Mouse (Mus musculus) limb, embryonic 13.5 days (tissue): ENCODE results near the gene Fbxo22. TPM values are rescaled to one million over a fixed set of nuclear protein-coding genes. Genes with fewer than 3 reads are reported as not detected.
"Not testable (repeated sequence)": the region's sequence is repeated elsewhere in the genome, so short reads cannot be mapped to it uniquely, and the experiment has no call there.

ENCODE experiments used
- ATAC-seq: fragments of 200-750 bp; cut with Nextera tagmentation; 2 replicates; pipeline ENCODE4 v1.8.0; 2017; ENCODE audit warnings: low read depth, moderate number of reproducible peaks, moderate TSS enrichment; ENCODE audit not compliant: low FRiP score
- H3K27ac ChIP-seq: fragments of 300-500 bp; sonication (generic); 2 replicates; pipeline ENCODE4 v1.5.1; 2015; ENCODE audit warnings: inconsistent platforms, mild to moderate bottlenecking, moderate library complexity
- H3K27me3 ChIP-seq: fragments of 300-500 bp; sonication (generic); 2 replicates; pipeline ENCODE4 v1.6.1; 2015; ENCODE audit warnings: mild to moderate bottlenecking, inconsistent platforms
- H3K36me3 ChIP-seq: fragments of 300-500 bp; sonication (generic); 2 replicates; pipeline ENCODE4 v1.6.1; 2015; ENCODE audit warnings: inconsistent platforms, mild to moderate bottlenecking, moderate library complexity
- H3K4me1 ChIP-seq: fragments of 300-500 bp; sonication (generic); 2 replicates; pipeline ENCODE4 v1.6.1; 2015; ENCODE audit warnings: inconsistent platforms
- H3K4me2 ChIP-seq: fragments of 300-500 bp; sonication (generic); replicated peaks from 2 replicates; pipeline ENCODE4 v1.6.1; 2015; ENCODE audit warnings: inconsistent platforms, mild to moderate bottlenecking, moderate library complexity
- H3K4me3 ChIP-seq: fragments of 300-500 bp; sonication (generic); 2 replicates; pipeline ENCODE4 v1.5.1; 2015; ENCODE audit warnings: moderate library complexity, mild to moderate bottlenecking, inconsistent platforms
- H3K9ac ChIP-seq: fragments of 300-500 bp; sonication (generic); 2 replicates; pipeline ENCODE4 v1.6.1; 2015; ENCODE audit warnings: mild to moderate bottlenecking, inconsistent platforms
- H3K9me3 ChIP-seq: fragments of 300-500 bp; sonication (generic); 2 replicates; pipeline ENCODE4 v1.6.1; 2016; ENCODE audit warnings: inconsistent platforms
- WGBS: fragments of 180-500 bp; shearing (Covaris S2); methylation state at CpG from one replicate; pipeline ENCODE4 v1.1.7; 2015; 5-methylcytosine and 5-hydroxymethylcytosine counted together
- polyA plus RNA-seq: library from polyadenylated mRNA; unstranded; fragments of >200 nt; fragmentation: Nextera tagmentation; extraction: Ambion mirVana; gene quantifications from 2 replicates; pipeline ENCODE4 v1.2.1, GENCODE M21; 2015

Gene Fbxo22
- polyA plus RNA-seq, 1 experiment from 2014 or later = 63.6 TPM

GRCm38 (mm10) chr9:55216078-55216477 is 7.4 kb downstream of the Fbxo22 start:
- Histone ChIP-seq H3K4me3 (no peak overlapping the region), H3K4me2 (no peak overlapping the region), H3K9ac (no peak overlapping the region), H3K36me3 (peaks cover 85% of the 10 kb centered on the region), H3K27me3 (no peaks in the 10 kb centered on the region), H3K27ac (no peak overlapping the region), H3K4me1 (peaks cover 5% of the 10 kb centered on the region), H3K9me3 (no peaks in the 10 kb centered on the region)
- WGBS = 79% methylated on average over 2 of the region's 2 CpGs
- ATAC-seq = no peak

GRCm38 (mm10) chr9:55217381-55217780 is 8.7 kb downstream of the Fbxo22 start:
- Histone ChIP-seq H3K4me3 (no peak overlapping the region), H3K4me2 (no peak overlapping the region), H3K36me3 (peaks cover 94% of the 10 kb centered on the region), H3K9me3 (no peaks in the 10 kb centered on the region), H3K9ac (no peak overlapping the region), H3K27ac (no peak overlapping the region), H3K27me3 (no peaks in the 10 kb centered on the region), H3K4me1 (no peaks in the 10 kb centered on the region)
- 92% methylated on average over 3 of the region's 3 CpGs for WGBS
- ATAC-seq = no peak

- no peak for ATAC-seq
- Histone ChIP-seq H3K9me3 (no peaks in the 10 kb centered on the region), H3K27ac (no peak overlapping the region), H3K4me3 (no peak overlapping the region), H3K9ac (no peak overlapping the region), H3K36me3 (peaks cover 48% of the 10 kb centered on the region), H3K4me1 (no peaks in the 10 kb centered on the region), H3K4me2 (no peak overlapping the region), H3K27me3 (no peaks in the 10 kb centered on the region)
- 88% methylated on average over 7 of the region's 7 CpGs for WGBS
Measured at GRCm38 (mm10) chr9:55225165-55225737, 16.5 kb downstream of the Fbxo22 start.

- Histone ChIP-seq H3K27me3 (no peaks in the 10 kb centered on the region), H3K9ac (no peak overlapping the region), H3K4me3 (no peak overlapping the region), H3K4me1 (no peaks in the 10 kb centered on the region), H3K27ac (no peak overlapping the region), H3K4me2 (no peak overlapping the region), H3K9me3 (no peaks in the 10 kb centered on the region), H3K36me3 (peaks cover 38% of the 10 kb centered on the region)
- 87% methylated on average over 3 of the region's 3 CpGs for WGBS
- ATAC-seq = no peak
Measured at GRCm38 (mm10) chr9:55226251-55226650, 17.5 kb downstream of the Fbxo22 start.

- Histone ChIP-seq H3K4me1 (no peaks in the 10 kb centered on the region), H3K27me3 (no peaks in the 10 kb centered on the region), H3K27ac (no peak overlapping the region), H3K9me3 (no peaks in the 10 kb centered on the region), H3K4me3 (no peak overlapping the region), H3K36me3 (peaks cover 19% of the 10 kb centered on the region), H3K4me2 (no peak overlapping the region), H3K9ac (no peak overlapping the region)
- no peak for ATAC-seq
- WGBS = 82% methylated on average over 4 of the region's 4 CpGs
Measured at GRCm38 (mm10) chr9:55228149-55228548, 19.4 kb downstream of the Fbxo22 start.

- H3K27me3 ChIP-seq = no peaks in the 10 kb centered on the region
- H3K4me3 ChIP-seq = no peak overlapping the region
- ATAC-seq = no peak
- peaks cover 11% of the 10 kb centered on the region for H3K36me3 ChIP-seq
- H3K9me3 ChIP-seq = no peaks in the 10 kb centered on the region
- H3K4me1 ChIP-seq = no peaks in the 10 kb centered on the region
- no peak overlapping the region for H3K27ac ChIP-seq
- 61% methylated on average over 10 of the region's 10 CpGs for WGBS
- H3K9ac ChIP-seq = no peak overlapping the region
- H3K4me2 ChIP-seq = no peak overlapping the region
Measured at GRCm38 (mm10) chr9:55229010-55229409, 20.3 kb downstream of the Fbxo22 start.

- WGBS = 60% methylated on average over 6 of the region's 6 CpGs
- no peak overlapping the region for H3K27ac ChIP-seq
- H3K4me1 ChIP-seq = no peaks in the 10 kb centered on the region
- H3K9ac ChIP-seq = no peak overlapping the region
- no peaks in the 10 kb centered on the region for H3K36me3 ChIP-seq
- H3K4me2 ChIP-seq = no peak overlapping the region
- H3K9me3 ChIP-seq = no peaks in the 10 kb centered on the region
- H3K27me3 ChIP-seq = no peaks in the 10 kb centered on the region
- ATAC-seq = no peak
- H3K4me3 ChIP-seq = no peak overlapping the region
Measured at GRCm38 (mm10) chr9:55231544-55231943, 22.8 kb downstream of the Fbxo22 start.

- H3K36me3 ChIP-seq = no peaks in the 10 kb centered on the region
- no peaks in the 10 kb centered on the region for H3K4me1 ChIP-seq
- no peak for ATAC-seq
- H3K9me3 ChIP-seq = no peaks in the 10 kb centered on the region
- H3K4me3 ChIP-seq = no peak overlapping the region
- WGBS = 89% methylated on average over 5 of the region's 5 CpGs
- no peaks in the 10 kb centered on the region for H3K27me3 ChIP-seq
- no peak overlapping the region for H3K27ac ChIP-seq
- H3K4me2 ChIP-seq = no peak overlapping the region
- no peak overlapping the region for H3K9ac ChIP-seq
Measured at GRCm38 (mm10) chr9:55232110-55232509, 23.4 kb downstream of the Fbxo22 start.

GRCm38 (mm10) chr9:55232586-55232985 is 23.9 kb downstream of the Fbxo22 start:
- no peak for ATAC-seq
- H3K9me3 ChIP-seq = no peaks in the 10 kb centered on the region
- H3K4me3 ChIP-seq = no peak overlapping the region
- no peak overlapping the region for H3K9ac ChIP-seq
- H3K27ac ChIP-seq = no peak overlapping the region
- H3K4me1 ChIP-seq = no peaks in the 10 kb centered on the region
- no peak overlapping the region for H3K4me2 ChIP-seq
- H3K36me3 ChIP-seq = no peaks in the 10 kb centered on the region
- H3K27me3 ChIP-seq = no peaks in the 10 kb centered on the region
- WGBS = 90% methylated on average over 7 of the region's 7 CpGs

- H3K36me3 ChIP-seq, H3K27me3 ChIP-seq, H3K9me3 ChIP-seq, ATAC-seq, H3K4me2 ChIP-seq, H3K4me1 ChIP-seq, H3K4me3 ChIP-seq, H3K27ac ChIP-seq, H3K9ac ChIP-seq: not testable (repeated sequence)
- WGBS = 65% methylated on average over 11 of the region's 11 CpGs
Measured at GRCm38 (mm10) chr9:55233076-55233475, 24.4 kb downstream of the Fbxo22 start.

- Histone ChIP-seq H3K9ac (no peak overlapping the region), H3K36me3 (no peaks in the 10 kb centered on the region), H3K27ac (no peak overlapping the region), H3K4me3 (no peak overlapping the region), H3K27me3 (0 out of 2 replicates have a peak, but pooled peaks cover 4% of the 10 kb centered on the region), H3K4me2 (no peak overlapping the region), H3K9me3 (no peaks in the 10 kb centered on the region), H3K4me1 (no peaks in the 10 kb centered on the region)
- 77% methylated on average over 13 of the region's 13 CpGs for WGBS
- no peak for ATAC-seq
Measured at GRCm38 (mm10) chr9:55236235-55237165, 27.8 kb downstream of the Fbxo22 start.

GRCm38 (mm10) chr9:55240852-55241251 is 32.1 kb downstream of the Fbxo22 start:
- H3K27ac ChIP-seq = no peak overlapping the region
- H3K4me2 ChIP-seq = no peak overlapping the region
- H3K4me3 ChIP-seq = no peak overlapping the region
- no peak overlapping the region for H3K9ac ChIP-seq
- 88% methylated on average over 5 of the region's 5 CpGs for WGBS
- ATAC-seq = no peak
- no peaks in the 10 kb centered on the region for H3K9me3 ChIP-seq
- H3K4me1 ChIP-seq = no peaks in the 10 kb centered on the region
- H3K27me3 ChIP-seq = 0 out of 2 replicates have a peak, but pooled peaks cover 4% of the 10 kb centered on the region
- H3K36me3 ChIP-seq = no peaks in the 10 kb centered on the region
